Mouse (Mus musculus): ENCODE measurements around the gene Igf2r. TPM values are rescaled to one million over a fixed set of nuclear protein-coding genes. Genes with fewer than 3 reads are reported as not detected.
A peak's percentile ranks its signal among the peaks of the same experiment; 100 is the strongest.

Igf2r gene
- polyA plus RNA-seq, 1 experiment = 27.7 TPM

DNA sequence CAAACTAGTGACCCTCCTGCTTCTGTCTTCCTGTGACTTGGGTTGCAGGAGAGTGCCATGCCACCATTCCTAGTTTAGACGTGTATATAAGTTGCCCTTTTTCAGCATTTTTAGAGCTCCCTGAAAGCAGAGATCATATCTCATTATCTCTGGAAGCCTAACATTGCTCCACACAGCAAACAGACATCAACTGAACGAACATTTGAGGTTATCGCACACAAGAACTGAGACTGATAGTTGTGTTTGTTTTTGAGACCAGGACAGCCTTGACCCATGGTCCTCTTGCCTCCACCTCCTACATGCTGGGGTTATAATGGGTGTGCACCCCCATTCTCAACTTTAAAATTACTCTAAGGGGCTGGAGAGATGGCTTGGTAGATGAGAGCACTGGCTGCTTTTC, 27.2 kb upstream of the Igf2r start:
- Histone ChIP-seq H3K4me3 (ENCODE audit: control insufficient read depth, insufficient read depth, low read length) (no peak overlapping the region), H3K36me3 (ENCODE audit: control insufficient read depth, insufficient read depth, low read length) (no peaks in the 10 kb centered on the region), H3K27ac (ENCODE audit: control insufficient read depth, insufficient read depth, low read length) (no peak overlapping the region), H3K27me3 (ENCODE audit: control insufficient read depth, insufficient read depth, low read length) (no peaks in the 10 kb centered on the region), H3K4me1 (replicated peaks; ENCODE audit: control insufficient read depth, insufficient read depth, low read length) (peaks cover 16% of the 10 kb centered on the region; the same call in 1 of the 2 replicates)
- DNase-seq = no peak
- TF ChIP-seq POLR2A (IDR thresholded peaks at IDR 0.05; ENCODE audit: control insufficient read depth, extremely low read depth, insufficient read depth, low read length, poor library complexity) (no peak), CTCF (IDR thresholded peaks at IDR 0.05; ENCODE audit: borderline replicate concordance, control insufficient read depth, extremely low read depth, insufficient read depth, low read length, poor library complexity) (no peak)
- 92% methylated on average over 3 of the region's 3 CpGs for WGBS

DNA sequence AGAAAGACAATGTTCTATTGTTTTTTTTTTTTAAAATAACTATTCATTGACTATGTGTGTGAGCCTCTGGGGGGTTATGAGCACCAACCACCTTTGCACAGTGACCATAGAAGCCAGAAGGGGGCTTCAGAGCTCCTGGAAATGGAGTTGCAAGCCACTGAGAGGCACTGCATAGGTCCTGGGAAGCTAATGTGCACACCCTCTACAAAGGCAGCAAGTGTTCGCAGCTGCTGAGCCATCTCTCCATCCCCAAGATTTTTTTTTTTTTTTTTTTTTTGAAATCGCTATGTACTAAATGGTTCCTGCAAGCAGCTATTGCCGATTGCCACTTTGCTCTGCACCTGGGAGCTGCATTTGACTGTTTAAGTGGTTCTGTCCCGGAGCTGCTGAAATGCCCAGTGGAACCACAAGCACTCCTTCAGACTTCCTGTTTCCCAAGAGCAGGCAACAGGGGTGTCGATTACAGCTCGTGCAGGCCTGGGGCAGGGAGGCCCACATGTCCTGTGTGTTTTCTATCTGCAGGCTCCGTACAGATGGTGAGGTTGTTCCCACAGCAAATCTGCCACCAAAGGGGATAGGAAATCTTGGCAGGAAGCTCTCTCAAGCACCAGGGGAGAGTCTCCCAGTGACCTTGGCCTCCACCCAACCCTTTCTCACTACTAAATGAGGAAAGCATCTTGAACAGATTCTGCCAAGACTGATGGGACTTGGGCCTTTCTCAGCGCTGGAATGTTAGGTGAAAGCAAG, 24.4 kb upstream of the Igf2r start:
- Histone ChIP-seq H3K4me3 (ENCODE audit: control insufficient read depth, insufficient read depth, low read length) (no peak overlapping the region), H3K27me3 (ENCODE audit: control insufficient read depth, insufficient read depth, low read length) (no peaks in the 10 kb centered on the region), H3K4me1 (replicated peaks; ENCODE audit: control insufficient read depth, insufficient read depth, low read length) (peaks cover 29% of the 10 kb centered on the region), H3K27ac (ENCODE audit: control insufficient read depth, insufficient read depth, low read length) (no peak overlapping the region), H3K36me3 (ENCODE audit: control insufficient read depth, insufficient read depth, low read length) (no peaks in the 10 kb centered on the region)
- no peak for DNase-seq
- WGBS = 15% methylated on average over 8 of the region's 8 CpGs
- no peak for TF ChIP-seq CTCF (IDR thresholded peaks at IDR 0.05; ENCODE audit: borderline replicate concordance, control insufficient read depth, extremely low read depth, insufficient read depth, low read length, poor library complexity)
- TF ChIP-seq POLR2A (IDR thresholded peaks at IDR 0.05; ENCODE audit: control insufficient read depth, extremely low read depth, insufficient read depth, low read length, poor library complexity) = no peak

DNA sequence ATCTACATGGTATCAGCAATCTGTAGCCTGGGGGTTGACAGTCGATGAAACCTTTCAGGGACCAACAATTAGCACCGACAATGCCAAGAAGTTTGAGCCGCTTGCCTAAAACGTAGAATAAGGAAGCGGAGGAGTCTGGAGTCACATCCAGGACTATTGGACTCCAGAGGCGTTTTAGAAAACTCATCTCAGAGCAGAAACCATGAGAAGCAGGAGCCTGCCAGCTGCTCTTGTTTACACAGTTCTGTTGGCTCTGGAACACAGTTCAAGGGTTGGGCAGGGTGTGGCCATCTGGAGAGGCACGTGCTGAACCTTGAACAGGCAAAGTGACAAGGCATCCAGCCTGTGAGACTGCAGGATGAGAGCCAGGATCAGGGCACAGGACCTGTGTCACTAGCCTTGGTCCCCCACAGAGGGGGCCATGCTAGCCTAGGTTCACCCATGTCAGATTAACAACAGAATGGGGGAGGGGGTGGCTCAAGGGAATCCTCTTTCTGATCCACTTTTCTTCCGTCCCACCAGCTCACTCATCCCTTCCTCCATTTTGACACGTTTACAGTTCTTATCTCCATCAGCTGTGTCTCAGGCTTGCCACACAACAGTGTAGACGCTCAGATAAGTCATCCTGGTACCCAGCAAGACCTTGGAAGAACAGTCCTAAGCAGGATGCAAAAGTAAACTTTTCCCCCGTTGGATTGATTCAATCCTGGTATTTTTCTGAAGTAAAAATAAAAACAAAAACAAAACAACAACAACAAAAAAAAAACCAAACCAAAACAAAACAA, 23.1 kb upstream of the Igf2r start:
- Histone ChIP-seq H3K27me3 (ENCODE audit: control insufficient read depth, insufficient read depth, low read length) (no peaks in the 10 kb centered on the region), H3K36me3 (ENCODE audit: control insufficient read depth, insufficient read depth, low read length) (no peaks in the 10 kb centered on the region), H3K27ac (ENCODE audit: control insufficient read depth, insufficient read depth, low read length) (no peak overlapping the region), H3K4me3 (ENCODE audit: control insufficient read depth, insufficient read depth, low read length) (no peak overlapping the region), H3K4me1 (replicated peaks; ENCODE audit: control insufficient read depth, insufficient read depth, low read length) (peaks cover 29% of the 10 kb centered on the region)
- DNase-seq = no peak
- 83% methylated on average over 11 of the region's 11 CpGs for WGBS
- TF ChIP-seq POLR2A (IDR thresholded peaks at IDR 0.05; ENCODE audit: control insufficient read depth, extremely low read depth, insufficient read depth, low read length, poor library complexity) (no peak), CTCF (IDR thresholded peaks at IDR 0.05; ENCODE audit: borderline replicate concordance, control insufficient read depth, extremely low read depth, insufficient read depth, low read length, poor library complexity) (no peak)

DNA sequence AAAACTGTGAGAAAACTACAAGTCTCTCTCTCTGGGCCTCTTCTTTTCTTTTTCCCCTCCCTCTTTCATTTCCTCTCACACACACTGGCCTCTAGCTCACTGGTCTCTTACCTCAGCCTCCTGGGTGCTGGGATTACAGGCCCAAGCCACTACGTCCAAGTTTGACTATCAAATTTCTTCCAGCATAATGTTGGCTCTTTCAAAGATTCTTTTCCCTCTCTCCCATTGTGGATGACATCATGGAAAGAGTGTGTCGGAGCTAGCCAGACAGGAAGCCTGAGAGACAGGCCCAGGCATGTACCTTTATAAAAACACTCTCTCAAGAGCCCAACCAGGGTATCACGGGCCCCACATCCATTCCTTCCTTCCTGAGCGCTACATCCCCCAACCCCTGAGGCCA, 22.0 kb upstream of the Igf2r start:
- H3K27ac ChIP-seq (ENCODE audit: control insufficient read depth, insufficient read depth, low read length) = peak overlapping the region; percentile 12; the same call in 1 of the 2 replicates
- no peaks in the 10 kb centered on the region for H3K27me3 ChIP-seq (ENCODE audit: control insufficient read depth, insufficient read depth, low read length)
- H3K4me3 ChIP-seq (ENCODE audit: control insufficient read depth, insufficient read depth, low read length) = no peak overlapping the region
- peaks cover 29% of the 10 kb centered on the region for H3K4me1 ChIP-seq (replicated peaks; ENCODE audit: control insufficient read depth, insufficient read depth, low read length)
- TF ChIP-seq POLR2A (IDR thresholded peaks at IDR 0.05; ENCODE audit: control insufficient read depth, extremely low read depth, insufficient read depth, low read length, poor library complexity) (no peak), CTCF (IDR thresholded peaks at IDR 0.05; ENCODE audit: borderline replicate concordance, control insufficient read depth, extremely low read depth, insufficient read depth, low read length, poor library complexity) (no peak)
- H3K36me3 ChIP-seq (ENCODE audit: control insufficient read depth, insufficient read depth, low read length) = no peaks in the 10 kb centered on the region
- 66% methylated on average over 4 of the region's 4 CpGs for WGBS
- no peak for DNase-seq

DNA sequence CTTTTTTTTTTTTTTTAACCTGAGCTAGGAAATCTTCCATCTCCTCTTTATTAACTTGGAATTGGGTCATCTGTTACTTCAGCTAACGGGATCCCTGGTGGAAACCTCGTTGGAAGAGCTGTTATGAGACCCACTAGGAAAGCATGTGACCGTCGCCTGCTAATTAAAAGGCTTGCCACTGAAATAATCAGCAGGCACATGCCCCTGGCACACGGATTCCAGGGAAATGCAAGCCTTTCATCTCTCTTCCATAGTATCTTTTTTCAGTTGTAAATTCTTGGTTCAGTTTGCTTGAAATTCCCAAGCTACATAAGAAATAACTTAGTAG, 21.6 kb upstream of the Igf2r start:
- Histone ChIP-seq H3K27me3 (ENCODE audit: control insufficient read depth, insufficient read depth, low read length) (no peaks in the 10 kb centered on the region), H3K4me1 (replicated peaks; ENCODE audit: control insufficient read depth, insufficient read depth, low read length) (peaks cover 29% of the 10 kb centered on the region), H3K4me3 (ENCODE audit: control insufficient read depth, insufficient read depth, low read length) (no peak overlapping the region), H3K36me3 (ENCODE audit: control insufficient read depth, insufficient read depth, low read length) (no peaks in the 10 kb centered on the region), H3K27ac (ENCODE audit: control insufficient read depth, insufficient read depth, low read length) (no peak overlapping the region)
- WGBS = 90% methylated on average over 5 of the region's 5 CpGs
- no peak for DNase-seq
- TF ChIP-seq POLR2A (IDR thresholded peaks at IDR 0.05; ENCODE audit: control insufficient read depth, extremely low read depth, insufficient read depth, low read length, poor library complexity) (no peak), CTCF (IDR thresholded peaks at IDR 0.05; ENCODE audit: borderline replicate concordance, control insufficient read depth, extremely low read depth, insufficient read depth, low read length, poor library complexity) (no peak)

DNA sequence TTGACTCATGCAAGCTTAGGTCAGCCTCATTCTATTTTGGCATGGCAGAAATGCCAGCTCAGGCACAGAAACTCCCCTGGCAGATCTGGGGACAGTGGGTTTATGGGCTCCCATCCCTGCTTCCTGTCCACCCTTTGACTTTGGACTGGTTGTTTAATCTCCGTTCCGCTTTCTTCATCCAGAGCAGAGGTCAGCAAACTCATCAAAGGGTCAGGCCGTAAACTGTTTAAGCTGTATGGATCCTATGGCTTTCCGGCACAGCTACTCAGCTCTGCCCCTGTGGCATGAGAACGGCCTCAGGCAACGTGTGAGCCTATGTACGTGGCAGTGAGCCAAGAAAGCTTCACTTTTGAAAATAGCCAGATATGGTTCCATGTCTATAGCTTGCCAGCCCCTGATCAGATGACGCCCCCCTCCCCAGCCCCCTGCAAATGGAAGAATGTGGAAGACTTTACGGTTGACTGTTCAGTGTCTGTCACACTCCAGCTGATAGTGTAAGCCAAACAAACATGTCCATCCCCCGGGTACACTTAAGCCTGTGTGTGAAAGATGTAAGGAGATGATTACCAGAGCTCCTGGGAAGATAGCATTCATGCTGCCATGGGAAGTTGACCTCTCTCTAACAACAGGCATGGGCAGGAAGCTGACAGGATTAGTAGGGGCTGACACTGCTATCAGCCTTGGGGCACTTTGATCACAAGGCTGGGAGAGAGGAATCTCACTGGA, 21.1 kb upstream of the Igf2r start:
- H3K36me3 ChIP-seq (ENCODE audit: control insufficient read depth, insufficient read depth, low read length) = no peaks in the 10 kb centered on the region
- 91% methylated on average over 10 of the region's 10 CpGs for WGBS
- DNase-seq = no peak
- TF ChIP-seq POLR2A (IDR thresholded peaks at IDR 0.05; ENCODE audit: control insufficient read depth, extremely low read depth, insufficient read depth, low read length, poor library complexity) = no peak
- TF ChIP-seq CTCF (IDR thresholded peaks at IDR 0.05; ENCODE audit: borderline replicate concordance, control insufficient read depth, extremely low read depth, insufficient read depth, low read length, poor library complexity) = no peak
- H3K4me3 ChIP-seq (ENCODE audit: control insufficient read depth, insufficient read depth, low read length) = no peak overlapping the region
- no peaks in the 10 kb centered on the region for H3K27me3 ChIP-seq (ENCODE audit: control insufficient read depth, insufficient read depth, low read length)
- peaks cover 29% of the 10 kb centered on the region for H3K4me1 ChIP-seq (replicated peaks; ENCODE audit: control insufficient read depth, insufficient read depth, low read length)
- no peak overlapping the region for H3K27ac ChIP-seq (ENCODE audit: control insufficient read depth, insufficient read depth, low read length)
